Mouse (Mus musculus) midbrain, embryonic 11.5 days (tissue): Measurements from ENCODE around the gene Arhgef28. TPM values are rescaled to one million over a fixed set of nuclear protein-coding genes. Genes with fewer than 3 reads are reported as not detected.

Experiments
- ATAC-seq: fragments of 200-750 bp; cut with Nextera tagmentation; 2 replicates; pipeline ENCODE4 v1.8.0; 2017; ENCODE audit warnings: moderate TSS enrichment, moderate library complexity; ENCODE audit not compliant: low FRiP score
- DNase-seq: peaks from one replicate; pipeline ENCODE4 v3.0.0; 2015; ENCODE audit warnings: low spot score; ENCODE audit errors: missing footprints
- H3K27ac ChIP-seq: fragments of 300-500 bp; sonication (generic); 2 replicates; pipeline ENCODE4 v1.5.1; 2014; ENCODE audit warnings: low read depth, low read length
- H3K27me3 ChIP-seq: fragments of 300-500 bp; sonication (generic); 2 replicates; pipeline ENCODE4 v1.6.1; 2014; ENCODE audit warnings: mild to moderate bottlenecking, low read length, moderate library complexity, mixed read lengths; ENCODE audit not compliant: control insufficient read depth, insufficient read depth
- H3K36me3 ChIP-seq: fragments of 300-500 bp; sonication (generic); 2 replicates; pipeline ENCODE4 v1.6.1; 2014; ENCODE audit warnings: mild to moderate bottlenecking, low read length, moderate library complexity, mixed read lengths; ENCODE audit not compliant: control insufficient read depth, insufficient read depth
- H3K4me1 ChIP-seq: fragments of 300-500 bp; sonication (generic); 2 replicates; pipeline ENCODE4 v1.6.1; 2014; ENCODE audit warnings: low read length; ENCODE audit not compliant: control insufficient read depth, insufficient read depth
- H3K4me2 ChIP-seq: fragments of 300-500 bp; sonication (generic); 2 replicates; pipeline ENCODE4 v1.6.1; 2014; ENCODE audit warnings: mild to moderate bottlenecking, moderate library complexity
- H3K4me3 ChIP-seq: fragments of 300-500 bp; sonication (generic); 2 replicates; pipeline ENCODE4 v1.5.1; 2014; ENCODE audit warnings: low read depth, low read length
- H3K9ac ChIP-seq: fragments of 300-500 bp; sonication (generic); 2 replicates; pipeline ENCODE4 v1.6.1; 2014; ENCODE audit warnings: low read length
- H3K9me3 ChIP-seq: fragments of 300-500 bp; sonication (generic); 2 replicates; pipeline ENCODE4 v1.6.1; 2016; ENCODE audit warnings: low read length; ENCODE audit not compliant: control insufficient read depth
- WGBS: fragments of 180-500 bp; shearing (Covaris S2); extraction: QIAGEN DNeasy Blood & Tissue Kit; methylation state at CpG from one replicate; pipeline ENCODE4 v1.1.7; 2014; 5-methylcytosine and 5-hydroxymethylcytosine counted together
- polyA plus RNA-seq: library from polyadenylated mRNA; unstranded; fragments of >200 nt; fragmentation: Nextera tagmentation; extraction: Ambion mirVana; gene quantifications from 2 replicates; pipeline ENCODE4 v1.2.1, GENCODE M21; 2014

Gene Arhgef28
- polyA plus RNA-seq, 1 experiment from 2014 or later = 6.7 TPM

DNA sequence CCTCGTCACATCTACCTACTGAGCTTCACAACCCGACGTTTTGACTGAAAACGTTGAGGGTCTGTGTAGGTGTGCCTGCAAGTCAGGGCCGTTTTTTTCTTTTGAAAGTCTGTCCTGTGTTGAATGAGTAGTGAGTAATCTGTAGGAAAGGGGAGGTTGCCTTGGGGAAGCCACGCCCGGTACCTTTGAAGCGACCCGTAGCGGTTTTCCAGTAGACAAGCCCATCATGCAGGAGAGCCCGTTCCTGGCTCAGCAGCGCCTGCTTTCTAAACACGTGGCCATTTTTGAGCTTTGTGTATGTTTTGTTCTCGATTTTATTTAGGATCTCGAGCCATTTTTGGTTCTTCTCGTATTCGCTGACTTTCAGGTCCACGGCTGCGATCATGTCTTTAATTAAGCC lies 252.7 kb downstream of the Arhgef28 start:
- H3K9me3 ChIP-seq = no peaks in the 10 kb centered on the region
- 84% methylated on average over 19 of the region's 19 CpGs for WGBS
- DNase-seq = peak; percentile 69

GRCm38 (mm10) chr13:97948856-97949255 lies 257.4 kb downstream of the Arhgef28 start:
- H3K36me3 ChIP-seq = no peaks in the 10 kb centered on the region
- no peak overlapping the region for H3K4me2 ChIP-seq
- no peak overlapping the region for H3K9ac ChIP-seq
- no peaks in the 10 kb centered on the region for H3K9me3 ChIP-seq
- no peak overlapping the region for H3K4me3 ChIP-seq
- 78% methylated on average over 6 of the region's 6 CpGs for WGBS
- ATAC-seq (no peak), DNase-seq (no peak)
- no peaks in the 10 kb centered on the region for H3K27me3 ChIP-seq
- 0 out of 2 replicates have a peak, but pooled peaks cover under 1% of the 10 kb centered on the region for H3K4me1 ChIP-seq
- H3K27ac ChIP-seq = no peak overlapping the region

More for the DNA sequence above, 252.7 kb downstream of the Arhgef28 start:
- no peak overlapping the region for H3K27ac ChIP-seq
- H3K4me3 ChIP-seq = no peak overlapping the region
- no peak for ATAC-seq
- peaks cover 7% of the 10 kb centered on the region; the same call in 1 of the 2 replicates for H3K4me1 ChIP-seq
- H3K4me2 ChIP-seq = no peak overlapping the region
- no peak overlapping the region for H3K9ac ChIP-seq
- no peaks in the 10 kb centered on the region for H3K36me3 ChIP-seq
- no peaks in the 10 kb centered on the region for H3K27me3 ChIP-seq

DNA sequence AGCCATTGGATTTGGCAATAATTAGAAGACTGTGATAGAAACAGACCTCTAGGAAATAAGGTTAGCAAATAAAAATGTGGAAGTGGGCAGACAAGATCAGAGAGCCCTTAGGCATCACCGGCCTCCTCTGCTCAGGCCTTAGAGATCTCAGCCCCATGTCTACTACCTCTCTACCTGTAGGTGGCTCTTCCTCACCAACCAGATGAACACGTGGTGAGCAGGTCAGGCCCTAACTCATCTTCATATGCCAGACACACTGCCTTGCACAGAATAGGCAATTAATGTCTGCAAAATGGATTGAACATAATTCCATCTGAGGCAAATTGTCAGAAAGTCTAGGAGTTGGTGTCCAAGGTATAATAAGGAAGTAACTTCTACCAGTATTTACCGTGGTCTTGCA lies 258.6 kb downstream of the Arhgef28 start:
- Histone ChIP-seq H3K27ac (no peak overlapping the region), H3K4me2 (no peak overlapping the region), H3K36me3 (no peaks in the 10 kb centered on the region), H3K4me1 (no peaks in the 10 kb centered on the region), H3K9me3 (no peaks in the 10 kb centered on the region), H3K27me3 (no peaks in the 10 kb centered on the region), H3K9ac (no peak overlapping the region), H3K4me3 (no peak overlapping the region)
- no peak for DNase-seq
- 75% methylated on average over 3 of the region's 3 CpGs for WGBS
- no peak for ATAC-seq

- Histone ChIP-seq H3K9me3 (no peaks in the 10 kb centered on the region), H3K4me2 (no peak overlapping the region), H3K27me3 (no peaks in the 10 kb centered on the region), H3K4me1 (no peaks in the 10 kb centered on the region), H3K36me3 (no peaks in the 10 kb centered on the region), H3K9ac (no peak overlapping the region), H3K4me3 (no peak overlapping the region), H3K27ac (no peak overlapping the region)
- DNase-seq (no peak), ATAC-seq (no peak)
- WGBS = 90% methylated on average over 7 of the region's 7 CpGs
Observed at GRCm38 (mm10) chr13:97946422-97946821, 259.8 kb downstream of the Arhgef28 start.

DNA sequence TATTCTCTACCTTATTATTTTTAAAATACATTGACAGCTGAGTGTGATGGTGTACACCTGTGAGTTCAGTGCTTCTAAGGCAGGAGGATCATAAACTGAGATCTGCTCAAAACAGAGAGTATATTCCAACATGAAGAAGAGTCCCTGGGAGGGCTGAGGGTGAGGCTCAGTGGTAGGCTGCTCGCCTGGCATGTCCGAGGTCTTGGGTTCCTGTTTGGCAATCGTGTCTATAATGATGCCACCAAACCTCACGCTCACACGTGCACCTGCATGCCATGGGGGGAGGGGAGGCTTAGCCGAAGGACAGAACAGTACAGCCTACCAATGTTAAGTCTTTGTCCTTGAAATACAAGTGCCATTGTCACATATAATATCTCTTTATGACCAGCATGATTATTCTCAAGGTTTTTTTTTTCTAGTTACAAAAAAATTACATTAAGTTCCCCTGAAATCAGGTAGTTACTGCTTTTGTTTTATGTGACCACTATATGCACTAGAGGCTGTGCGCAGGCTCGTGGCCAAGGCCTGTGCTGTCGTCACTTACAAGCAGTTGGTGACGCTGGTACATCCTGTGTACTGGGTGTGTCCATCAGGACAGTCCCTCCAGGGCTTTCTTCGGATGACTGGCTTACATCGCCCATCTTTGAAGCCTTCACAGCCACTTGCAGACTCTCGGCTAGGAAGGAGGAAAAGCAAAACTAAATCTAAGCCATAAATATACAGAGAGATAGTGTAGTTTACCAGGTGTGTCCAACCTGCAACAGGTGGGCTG lies 264.1 kb downstream of the Arhgef28 start:
- WGBS = 89% methylated on average over 13 of the region's 13 CpGs
- Histone ChIP-seq H3K36me3 (no peaks in the 10 kb centered on the region), H3K4me3 (no peak overlapping the region), H3K9ac (no peak overlapping the region), H3K4me2 (no peak overlapping the region), H3K4me1 (no peaks in the 10 kb centered on the region; the same call in 1 of the 2 replicates), H3K27ac (no peak overlapping the region), H3K27me3 (no peaks in the 10 kb centered on the region), H3K9me3 (no peaks in the 10 kb centered on the region)
- DNase-seq (no peak), ATAC-seq (no peak)

GRCm38 (mm10) chr13:97941099-97941498 lies 265.1 kb downstream of the Arhgef28 start:
- Histone ChIP-seq H3K9ac (no peak overlapping the region), H3K9me3 (no peaks in the 10 kb centered on the region), H3K4me3 (no peak overlapping the region), H3K36me3 (no peaks in the 10 kb centered on the region), H3K4me2 (no peak overlapping the region), H3K27ac (no peak overlapping the region), H3K27me3 (no peaks in the 10 kb centered on the region), H3K4me1 (no peaks in the 10 kb centered on the region; the same call in 1 of the 2 replicates)
- no peak for DNase-seq
- WGBS = 76% methylated on average over 6 of the region's 6 CpGs
- ATAC-seq = no peak

GRCm38 (mm10) chr13:97939433-97940160 lies 266.6 kb downstream of the Arhgef28 start:
- no peaks in the 10 kb centered on the region; the same call in 1 of the 2 replicates for H3K4me1 ChIP-seq
- H3K27ac ChIP-seq = no peak overlapping the region
- 75% methylated on average over 15 of the region's 15 CpGs for WGBS
- no peak overlapping the region for H3K4me2 ChIP-seq
- no peak overlapping the region for H3K9ac ChIP-seq
- H3K27me3 ChIP-seq = no peaks in the 10 kb centered on the region
- no peak overlapping the region for H3K4me3 ChIP-seq
- ATAC-seq = no peak
- H3K9me3 ChIP-seq = no peaks in the 10 kb centered on the region
- no peak for DNase-seq
- no peaks in the 10 kb centered on the region for H3K36me3 ChIP-seq

DNA sequence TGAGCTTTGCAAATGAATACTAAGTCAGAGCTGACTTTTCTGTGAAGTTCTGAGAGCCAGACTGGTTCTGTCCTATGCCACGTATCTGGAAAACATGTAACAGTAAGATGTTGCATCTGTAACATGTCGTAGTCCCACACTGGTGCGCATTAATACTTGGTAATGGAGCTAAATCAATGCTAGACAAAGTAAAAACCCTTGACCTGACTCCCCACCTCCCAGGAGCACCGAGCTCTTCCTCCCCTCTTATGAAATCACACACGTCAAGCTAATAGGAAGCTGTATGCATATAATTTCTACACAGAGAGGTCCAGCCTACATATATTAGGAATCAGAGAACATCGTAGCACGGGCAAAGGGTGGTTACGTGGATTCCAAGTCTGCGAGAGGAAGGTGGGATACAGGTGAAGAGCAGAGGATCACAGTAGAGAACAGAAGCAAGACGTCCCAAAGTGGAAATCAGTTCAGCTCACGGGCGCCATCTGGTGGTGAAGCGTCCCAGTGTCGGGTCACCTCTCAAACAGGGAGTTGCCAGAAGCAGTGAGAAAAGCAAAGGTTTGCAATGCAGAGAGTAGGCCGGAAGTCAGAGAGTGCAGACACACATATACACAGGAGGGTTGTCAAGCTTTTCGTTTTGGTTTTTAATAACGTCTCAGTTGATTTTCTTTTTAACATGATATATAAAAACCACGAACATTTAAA lies 267.5 kb downstream of the Arhgef28 start:
- no peaks in the 10 kb centered on the region for H3K36me3 ChIP-seq
- no peaks in the 10 kb centered on the region; the same call in 1 of the 2 replicates for H3K4me1 ChIP-seq
- DNase-seq (peak; percentile 100), ATAC-seq (peak; percentile 69)
- no peaks in the 10 kb centered on the region for H3K9me3 ChIP-seq
- 34% methylated on average over 18 of the region's 18 CpGs for WGBS
- no peak overlapping the region for H3K27ac ChIP-seq
- no peak overlapping the region for H3K9ac ChIP-seq
- no peaks in the 10 kb centered on the region for H3K27me3 ChIP-seq
- H3K4me3 ChIP-seq = no peak overlapping the region
- no peak overlapping the region for H3K4me2 ChIP-seq
